Mouse (Mus musculus): ENCODE measurements around the gene Flt1.
"Not testable (repeated sequence)": the region's sequence is repeated elsewhere in the genome, so short reads cannot be mapped to it uniquely, and the experiment has no call there.

Gene Flt1

DNA sequence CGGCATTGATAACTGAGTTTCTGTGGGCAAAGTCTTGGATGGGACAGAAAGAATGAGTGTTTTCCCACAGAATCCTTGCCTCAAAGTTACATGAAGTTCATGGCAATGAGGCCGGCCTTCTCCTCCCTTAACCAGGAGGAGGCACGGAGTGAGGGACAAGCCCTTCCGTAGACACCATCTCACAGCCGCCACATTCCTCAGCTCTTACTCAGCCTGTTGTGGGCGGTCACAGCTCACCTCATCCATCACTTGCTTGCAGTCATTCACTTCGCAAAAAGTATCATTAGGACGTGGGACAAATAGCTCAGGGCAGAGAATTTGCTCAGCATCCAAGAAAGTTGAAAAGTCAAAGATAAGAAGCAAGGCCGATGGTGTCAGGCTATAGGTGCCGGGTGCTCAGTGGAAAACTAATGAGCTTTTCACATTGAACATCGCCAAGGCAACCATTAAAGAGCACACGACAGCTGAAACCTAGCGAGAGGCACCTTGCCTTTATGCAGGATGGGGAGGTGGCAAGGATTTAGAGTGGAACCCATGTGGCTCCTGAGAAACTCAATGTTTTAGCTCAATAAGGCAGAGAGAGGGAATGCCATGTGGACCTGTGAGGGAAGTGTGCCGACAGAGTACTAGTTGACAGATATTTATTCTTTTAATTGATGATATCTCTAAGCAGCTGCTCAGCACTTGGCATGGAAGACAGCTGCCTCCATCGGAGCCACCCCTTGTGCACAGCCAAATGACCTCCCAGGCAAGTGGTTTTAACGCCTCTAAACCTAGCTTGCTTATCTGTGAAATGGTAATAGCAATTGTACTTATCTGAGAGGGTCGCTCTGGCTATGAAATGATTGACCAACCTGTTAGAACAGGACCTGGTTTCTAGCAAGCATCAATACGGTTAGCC is 124.1 kb downstream of the Flt1 start:
- peak; percentile 46 for DNase-seq

GRCm38 (mm10) chr5:147597825-147598224 is 128.0 kb downstream of the Flt1 start:
- DNase-seq: peak; percentile 25

- peak; percentile 53 for DNase-seq
Measured at GRCm38 (mm10) chr5:147589814-147590213, 136.0 kb downstream of the Flt1 start.

DNA sequence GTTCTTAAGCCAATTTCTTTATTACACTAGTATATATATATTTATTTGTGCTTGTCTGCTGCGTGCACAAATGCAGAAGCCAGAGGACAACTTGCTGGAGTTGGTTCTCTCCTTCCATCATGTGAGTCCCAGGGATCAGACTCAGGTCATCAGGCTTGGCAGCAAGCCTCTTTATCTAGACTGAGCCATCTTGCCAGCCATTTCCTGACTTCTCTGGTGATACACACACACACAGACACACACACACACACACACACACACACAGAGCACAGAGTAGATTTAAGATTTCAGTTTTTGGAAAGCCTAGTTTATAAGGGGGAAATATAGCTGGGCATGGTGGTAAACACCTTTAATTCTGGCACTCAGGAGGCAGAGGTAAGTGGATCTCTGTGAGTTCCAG is 140.7 kb downstream of the Flt1 start:
- DNase-seq: peak; percentile 61

DNA sequence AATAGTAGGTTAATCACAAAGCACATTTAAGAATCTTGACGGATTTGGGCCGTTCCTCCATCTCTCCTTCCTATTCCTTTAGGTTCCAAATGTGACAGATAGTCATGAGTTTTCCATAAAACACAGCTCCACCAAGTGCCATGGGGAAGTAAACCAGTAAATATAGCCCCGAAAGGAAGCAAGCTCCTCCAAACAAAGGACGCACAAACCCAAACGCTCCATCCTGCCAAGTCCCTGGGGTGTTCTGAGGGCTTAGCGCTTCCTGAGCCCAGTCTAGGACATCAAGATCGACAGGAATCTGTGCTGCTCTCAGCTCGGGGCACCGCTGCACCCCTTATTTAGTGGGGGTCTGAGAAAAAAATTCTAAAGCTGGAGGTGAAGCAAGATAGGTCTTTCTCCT is 141.2 kb downstream of the Flt1 start:
- peak; percentile 64 for DNase-seq

- peak; percentile 89 for DNase-seq
Measured at GRCm38 (mm10) chr5:147583702-147584298, 142.0 kb downstream of the Flt1 start.

DNA sequence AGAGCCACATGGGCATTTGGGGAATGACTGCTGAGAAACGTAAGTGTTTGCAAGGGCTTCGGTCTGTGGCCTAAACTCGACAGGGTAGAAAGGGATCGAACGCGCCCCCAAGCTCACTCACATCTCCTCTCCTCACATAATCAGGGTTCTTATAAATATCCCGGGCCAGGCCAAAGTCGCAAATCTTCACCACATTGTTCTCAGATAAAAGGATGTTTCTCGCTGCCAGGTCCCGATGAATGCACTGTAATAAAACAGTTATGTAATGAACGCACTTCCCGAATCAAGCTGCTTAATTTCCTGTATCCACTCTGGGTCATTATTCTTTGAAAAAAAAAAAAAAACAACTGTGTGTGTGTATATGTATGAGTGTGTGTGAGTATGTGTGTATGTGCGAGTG is 145.6 kb downstream of the Flt1 start:
- DNase-seq: peak; percentile 24

- no peak for DNase-seq
Measured at GRCm38 (mm10) chr5:147579691-147580090, 146.1 kb downstream of the Flt1 start.

GRCm38 (mm10) chr5:147579148-147579547 is 146.7 kb downstream of the Flt1 start:
- no peak for DNase-seq

DNA sequence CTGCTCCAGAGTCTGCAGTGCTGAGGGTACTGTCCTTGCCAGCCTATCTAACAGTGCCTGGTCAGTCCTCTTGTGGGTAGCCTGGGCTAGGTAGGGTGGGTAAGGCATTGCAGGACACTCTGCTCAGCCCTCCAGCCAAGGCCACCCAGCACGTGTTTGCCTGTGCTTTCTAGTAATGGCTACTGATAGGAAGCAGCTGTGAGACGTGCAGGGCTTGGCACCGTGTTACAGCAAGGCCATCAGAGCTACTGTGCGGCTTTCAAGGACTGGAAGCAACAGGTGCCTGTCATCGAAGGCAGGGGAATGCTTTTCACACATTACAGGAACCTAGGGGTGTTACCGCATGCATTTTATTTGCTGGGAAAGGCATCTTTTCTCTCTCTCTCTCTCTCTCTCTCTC is 148.8 kb downstream of the Flt1 start:
- DNase-seq: no peak

GRCm38 (mm10) chr5:147574517-147574916 is 151.3 kb downstream of the Flt1 start:
- DNase-seq: peak; percentile 51

DNA sequence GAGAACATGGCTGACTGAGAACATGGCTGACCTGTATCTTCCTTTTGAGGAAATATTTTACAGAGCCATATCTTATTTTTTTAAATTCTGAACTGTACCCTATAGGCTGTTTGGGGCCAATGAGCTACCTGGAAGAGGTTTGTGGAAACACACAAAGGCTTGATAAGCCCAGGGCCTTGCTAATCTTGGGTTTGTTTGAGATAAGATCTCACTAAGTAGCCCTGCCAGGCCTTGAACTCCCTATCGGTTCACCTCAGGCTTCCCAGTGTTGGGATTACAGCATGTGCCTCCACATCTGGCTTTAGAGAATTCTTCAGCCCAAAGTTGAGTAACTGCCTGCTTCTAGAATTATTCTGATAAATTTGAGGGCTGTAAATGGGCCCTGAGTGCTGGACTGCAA is 152.3 kb downstream of the Flt1 start:
- no peak for DNase-seq

GRCm38 (mm10) chr5:147572695-147573094 is 153.1 kb downstream of the Flt1 start:
- DNase-seq: no peak

- DNase-seq: no peak
Measured at GRCm38 (mm10) chr5:147566335-147566734, 159.5 kb downstream of the Flt1 start.

DNA sequence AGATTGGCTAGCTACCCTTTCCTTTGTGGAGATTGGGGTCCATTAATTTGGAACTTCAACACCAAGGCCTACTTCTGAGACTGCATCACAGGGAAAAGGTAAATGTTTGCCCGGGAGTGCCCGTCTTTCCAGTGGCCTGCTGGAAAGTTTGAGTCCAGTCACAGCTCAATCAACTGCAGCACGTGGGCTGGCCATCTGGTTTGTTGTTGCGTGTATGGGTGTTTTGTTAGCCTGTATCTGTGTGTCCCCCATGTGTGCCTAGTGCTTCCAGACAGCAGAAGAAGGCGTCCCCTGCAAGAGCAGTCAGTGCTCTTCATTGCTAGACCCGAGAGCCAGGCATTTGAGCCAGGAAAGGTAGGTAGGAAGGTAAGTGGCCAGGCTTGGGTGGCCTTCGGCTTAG is 160.4 kb downstream of the Flt1 start:
- no peak for DNase-seq

GRCm38 (mm10) chr5:147564140-147564590 is 161.6 kb downstream of the Flt1 start:
- DNase-seq: peak; percentile 18

DNA sequence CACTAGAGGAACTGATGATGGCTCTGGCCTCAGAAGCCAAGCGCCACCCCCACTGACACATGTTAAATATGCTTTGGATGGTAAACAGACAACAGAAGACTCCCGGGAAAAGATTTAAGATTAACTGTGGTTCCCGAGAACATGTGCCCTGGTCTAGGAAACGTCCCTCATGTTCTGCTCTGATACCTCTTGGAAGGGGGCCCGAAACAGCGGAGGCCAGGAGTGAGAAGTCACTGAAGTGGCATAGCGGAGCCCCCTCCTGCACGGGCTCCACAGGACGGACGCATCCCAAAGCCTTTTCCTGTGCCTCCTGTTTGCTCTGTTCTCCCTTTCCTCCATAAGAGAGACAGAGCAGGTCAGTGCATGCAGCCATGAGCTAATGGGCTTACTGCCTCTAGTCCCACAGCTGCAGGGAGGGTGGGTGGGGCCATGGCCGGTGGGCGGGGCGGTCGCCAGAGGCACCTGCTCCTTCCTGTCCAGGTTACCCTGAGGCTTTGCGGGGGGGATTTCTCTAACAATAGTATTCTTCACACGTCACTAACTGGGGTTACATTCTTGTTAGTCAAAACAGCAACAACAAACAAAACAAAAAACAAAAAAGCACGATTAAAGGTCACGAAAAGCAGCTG is 162.2 kb downstream of the Flt1 start:
- no peak for DNase-seq

GRCm38 (mm10) chr5:147557641-147558040 is 168.2 kb downstream of the Flt1 start:
- DNase-seq: not testable (repeated sequence)

- DNase-seq: no peak
Measured at GRCm38 (mm10) chr5:147551879-147552627, 173.8 kb downstream of the Flt1 start.

GRCm38 (mm10) chr5:147549016-147549755 is 176.6 kb downstream of the Flt1 start:
- no peak for DNase-seq

- DNase-seq: peak; percentile 65
Measured at GRCm38 (mm10) chr5:147545731-147546241, 180.0 kb downstream of the Flt1 start.

- DNase-seq: no peak
Measured at GRCm38 (mm10) chr5:147542291-147542690, 183.5 kb downstream of the Flt1 start.

Data from lung, postnatal 10 days (tissue).